Mouse (Mus musculus): Measurements from ENCODE around the gene Fam221a. TPM values are rescaled to one million over a fixed set of nuclear protein-coding genes. Genes with fewer than 3 reads are reported as not detected.
"Not testable (repeated sequence)": the region's sequence is repeated elsewhere in the genome, so short reads cannot be mapped to it uniquely, and the experiment has no call there.

Gene Fam221a
- total RNA-seq, 1 experiment from 2014 or later, result 1.3 TPM

- DNase-seq, result no peak
Observed at GRCm38 (mm10) chr6:49378328-49378727, 10.8 kb downstream of the Fam221a start.

DNA sequence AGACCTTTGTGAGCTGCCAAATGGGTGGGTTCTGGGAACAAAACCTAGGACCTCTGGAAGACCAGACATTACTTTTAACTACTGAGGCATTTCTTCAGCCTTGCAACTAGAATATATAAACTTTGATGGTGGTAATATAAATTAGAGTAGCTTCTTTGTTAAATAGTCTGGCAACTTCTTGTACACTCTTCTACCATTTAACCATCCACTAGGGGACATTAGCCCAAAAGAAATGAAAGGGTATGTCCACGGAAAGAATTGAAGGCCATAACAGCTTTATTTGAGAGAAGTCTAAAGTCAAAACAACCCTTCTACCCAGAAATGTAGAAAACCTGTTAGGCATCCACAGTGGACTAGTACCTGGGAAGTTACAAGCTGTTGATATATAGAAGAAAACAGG lies 26.7 kb downstream of the Fam221a start:
- no peak for DNase-seq

- DNase-seq, result peak; percentile 21
Observed at GRCm38 (mm10) chr6:49395316-49395715, 27.8 kb downstream of the Fam221a start, which contains the start of gene Stk31. Gene Stk31, plus strand, starts transcription at chr6:49395604.

DNA sequence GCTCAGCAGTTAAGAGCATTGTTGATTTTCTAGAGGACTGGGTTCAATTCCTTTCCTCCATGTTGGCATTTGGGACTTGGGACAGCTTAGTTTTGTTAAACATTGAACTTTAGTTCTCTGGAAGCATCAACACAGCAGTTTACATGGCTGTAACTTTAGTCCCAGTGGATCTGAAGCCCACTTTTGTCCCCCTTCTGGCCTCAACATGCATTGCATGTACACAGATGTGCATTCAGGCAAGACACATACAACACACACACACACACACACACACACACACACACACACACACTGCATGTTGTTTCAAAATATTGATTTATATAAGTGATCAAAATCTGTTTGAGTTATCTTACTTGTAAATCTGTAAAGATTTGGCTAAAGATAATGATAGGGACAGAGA lies 29.9 kb downstream of the Fam221a start:
- DNase-seq, result peak; percentile 36

GRCm38 (mm10) chr6:49398365-49398764 lies 30.8 kb downstream of the Fam221a start:
- no peak for DNase-seq

GRCm38 (mm10) chr6:49410830-49411229 lies 43.3 kb downstream of the Fam221a start:
- no peak for DNase-seq

DNA sequence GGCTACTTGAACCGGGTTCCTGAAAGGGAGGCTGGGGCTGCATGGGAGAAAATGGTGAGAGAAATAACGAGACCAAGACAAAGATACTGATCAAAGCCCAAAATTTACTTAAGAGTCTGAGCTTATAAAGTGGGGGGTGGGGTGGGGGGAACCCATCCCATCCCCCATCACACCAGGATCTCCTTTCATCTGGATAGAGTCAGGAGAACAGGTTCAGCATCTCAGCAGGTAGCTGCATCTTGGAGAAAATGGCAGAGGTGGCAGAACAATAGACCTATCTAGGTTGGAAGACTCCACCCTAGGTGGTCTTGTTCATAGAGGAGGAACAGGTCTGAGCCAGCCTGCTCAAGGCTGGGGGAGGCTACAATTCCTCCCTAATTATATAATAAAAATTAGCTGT lies 45.4 kb downstream of the Fam221a start:
- not testable (repeated sequence) for DNase-seq

GRCm38 (mm10) chr6:49415971-49416370 lies 48.4 kb downstream of the Fam221a start:
- DNase-seq, result no peak

- no peak for DNase-seq
Observed at GRCm38 (mm10) chr6:49437306-49437705, 69.8 kb downstream of the Fam221a start.

Other genes with a start within 250 kb of the Fam221a start
- 2.8 and 3.1 TPM in 2 replicates for gene Igf2bp3, start 152.8 kb upstream of the Fam221a start, total RNA-seq (2021)
- gene Tra2a, start 103.7 kb upstream of the Fam221a start, total RNA-seq (2021), result 68.4 and 85.4 TPM in 2 replicates
- 9.7 and 9.9 TPM in 2 replicates for gene Ccdc126, start 48.5 kb upstream of the Fam221a start, total RNA-seq (2021)
- gene Stk31, start 27.9 kb downstream of the Fam221a start, total RNA-seq (2021), result 0.33 and 0.49 TPM in 2 replicates